Mouse (Mus musculus) liver, embryonic 14.5 days (tissue): Measurements from ENCODE around the gene Eif4e2. TPM values are rescaled to one million over a fixed set of nuclear protein-coding genes. Genes with fewer than 3 reads are reported as not detected.

Experiments
- ATAC-seq: fragments of 200-750 bp; cut with Nextera tagmentation; 2 replicates; pipeline ENCODE4 v1.8.0; 2017; ENCODE audit warnings: moderate number of reproducible peaks, mild to moderate bottlenecking, moderate library complexity; ENCODE audit not compliant: insufficient read depth
- DNase-seq, 3 experiments: peaks; one replicate each; pipeline ENCODE4 v3.0.0-alpha.2; 2012 to 2013; ENCODE audit warnings: low read depth in 3 of 3, low spot score in 3 of 3
- H3K27ac ChIP-seq: fragments of 300-500 bp; sonication (generic); 2 replicates; pipeline ENCODE4 v1.5.1; 2014; ENCODE audit warnings: moderate library complexity, mild to moderate bottlenecking, control low read depth, inconsistent platforms
- H3K27me3 ChIP-seq: fragments of 300-500 bp; sonication (generic); 2 replicates; pipeline ENCODE4 v1.6.1; 2014; ENCODE audit warnings: mild to moderate bottlenecking, low read length, moderate library complexity; ENCODE audit not compliant: control insufficient read depth, insufficient read depth
- H3K36me3 ChIP-seq: fragments of 300-500 bp; sonication (generic); replicated peaks from 2 replicates; pipeline ENCODE4 v1.6.1; 2014; ENCODE audit warnings: low read depth; ENCODE audit not compliant: control insufficient read depth, insufficient read depth
- H3K4me1 ChIP-seq, 2 experiments: fragments of 200-500 bp in 1 of 2; fragments of 300-500 bp in 1 of 2; sonication (generic) in 1 of 2; replicated peaks; 2 replicates each; pipeline ENCODE4 v1.6.1; 2012 to 2014; ENCODE audit warnings: antibody characterized with exemption in 1 of 2, inconsistent platforms in 1 of 2, low read length in 1 of 2; ENCODE audit not compliant: control insufficient read depth in 2 of 2, insufficient read depth in 2 of 2
- H3K4me2 ChIP-seq: fragments of 300-500 bp; sonication (generic); 2 replicates; pipeline ENCODE4 v1.6.1; 2014; ENCODE audit warnings: low read depth, mild to moderate bottlenecking, control low read depth, moderate library complexity
- H3K4me3 ChIP-seq, 2 experiments: fragments of 200-500 bp in 1 of 2; fragments of 300-500 bp in 1 of 2; sonication (generic) in 1 of 2; 2 replicates each; pipeline ENCODE4 v1.5.1; 2012 to 2014; ENCODE audit warnings: low read depth in 2 of 2, low read length in 2 of 2, mild to moderate bottlenecking in 2 of 2, control low read depth in 1 of 2, inconsistent platforms in 1 of 2, moderate library complexity in 1 of 2; ENCODE audit not compliant: insufficient read depth in 1 of 2
- H3K9ac ChIP-seq: fragments of 300-500 bp; sonication (generic); replicated peaks from 2 replicates; pipeline ENCODE4 v1.6.1; 2014; ENCODE audit warnings: mild to moderate bottlenecking, control low read depth, moderate library complexity
- H3K9me3 ChIP-seq: fragments of 300-500 bp; sonication (generic); 2 replicates; pipeline ENCODE4 v1.6.1; 2016; ENCODE audit warnings: low read length, mixed read lengths; ENCODE audit not compliant: control insufficient read depth
- CTCF ChIP-seq: IDR thresholded peaks from 2 replicates; pipeline ENCODE4 v1.5.1; 2016; ENCODE audit warnings: antibody characterized with exemption, low read depth, control low read depth
- EP300 ChIP-seq: IDR thresholded peaks from 2 replicates; pipeline ENCODE4 v1.6.1; 2016; ENCODE audit warnings: antibody characterized with exemption, low read depth
- WGBS: fragments of 180-500 bp; shearing (Covaris S2); extraction: QIAGEN DNeasy Blood & Tissue Kit; methylation state at CpG from one replicate; pipeline ENCODE4 v1.1.7; 2014; ENCODE audit not compliant: insufficient replicate concordance; 5-methylcytosine and 5-hydroxymethylcytosine counted together
- polyA plus RNA-seq, 2 experiments: library from polyadenylated mRNA; depleted of rRNA in 1 of 2; stranded (reverse) in 1 of 2; unstranded in 1 of 2; fragments of >200 nt; fragmentation: Nextera tagmentation in 1 of 2; extraction: Ambion mirVana in 1 of 2; gene quantifications; 2 replicates each; pipeline versions ENCODE4 v1.2.1 to v1.2.3; 2012 to 2014

Eif4e2 gene
- polyA plus RNA-seq, 2 experiments, result 34.8 to 54.9 TPM

- Histone ChIP-seq H3K4me1 (peaks cover 0 to 9% of the 10 kb centered on the region in 2 experiments; a peak in 3 of 4 replicates), H3K9me3 (no peaks in the 10 kb centered on the region), H3K4me3 (no peak overlapping the region), H3K9ac (no peak overlapping the region), H3K36me3 (no peaks in the 10 kb centered on the region), H3K27me3 (no peaks in the 10 kb centered on the region), H3K27ac (no peak overlapping the region), H3K4me2 (peak overlapping the region; percentile 32)
- peak; percentile 16 to 37 (median 20) for DNase-seq
- no peak for TF ChIP-seq EP300
- TF ChIP-seq CTCF, result peak; percentile 96
- 21% methylated on average over 22 of the region's 22 CpGs for WGBS
- peak; percentile 68; the same call in 1 of the 2 replicates for ATAC-seq
Observed at GRCm38 (mm10) chr1:87245929-87246815, 32.5 kb downstream of the Eif4e2 start.

- DNase-seq (peak; percentile 14 to 27 (median 20)), ATAC-seq (peak; percentile 91)
- H3K36me3 ChIP-seq, result no peaks in the 10 kb centered on the region
Observed at GRCm38 (mm10) chr1:87252040-87252609, 38.4 kb downstream of the Eif4e2 start.

GRCm38 (mm10) chr1:87255173-87255572 lies 41.5 kb downstream of the Eif4e2 start:
- Histone ChIP-seq H3K4me2 (no peak overlapping the region), H3K27ac (no peak overlapping the region), H3K4me3 (no peak overlapping the region), H3K9me3 (no peaks in the 10 kb centered on the region), H3K4me1 (peaks cover 0 to 4% of the 10 kb centered on the region in 2 experiments; a peak in 2 of 4 replicates), H3K27me3 (peaks cover 11% of the 10 kb centered on the region), H3K9ac (no peak overlapping the region), H3K36me3 (no peaks in the 10 kb centered on the region)
- 36% methylated on average over 4 of the region's 4 CpGs for WGBS
- no peak for DNase-seq
- no peak for ATAC-seq
- TF ChIP-seq EP300, result no peak

More at GRCm38 (mm10) chr1:87252040-87252609, 38.4 kb downstream of the Eif4e2 start:
- 18% methylated on average over 5 of the region's 5 CpGs for WGBS
- no peak overlapping the region for H3K4me3 ChIP-seq
- H3K27ac ChIP-seq, result no peak overlapping the region
- H3K9ac ChIP-seq, result no peak overlapping the region
- no peak overlapping the region for H3K4me2 ChIP-seq
- no peaks in the 10 kb centered on the region for H3K9me3 ChIP-seq
- peaks cover 0 to 4% of the 10 kb centered on the region in 2 experiments; a peak in 2 of 4 replicates for H3K4me1 ChIP-seq
- TF ChIP-seq CTCF (no peak), EP300 (peak; percentile 74)
- no peaks in the 10 kb centered on the region; the same call in 1 of the 2 replicates for H3K27me3 ChIP-seq

GRCm38 (mm10) chr1:87257691-87258090 lies 44.0 kb downstream of the Eif4e2 start:
- Histone ChIP-seq H3K27ac (no peak overlapping the region), H3K36me3 (no peaks in the 10 kb centered on the region), H3K4me3 (no peak overlapping the region), H3K9me3 (no peaks in the 10 kb centered on the region), H3K4me1 (peaks cover 0 to under 1% of the 10 kb centered on the region in 2 experiments; a peak in 1 of 4 replicates), H3K4me2 (no peak overlapping the region), H3K9ac (no peak overlapping the region), H3K27me3 (peaks cover 24% of the 10 kb centered on the region)
- DNase-seq, result no peak
- 25% methylated on average over 11 of the region's 11 CpGs for whole genome bisulfite sequencing
- TF ChIP-seq EP300 (no peak), CTCF (no peak)
- no peak for ATAC-seq

- H3K4me3 ChIP-seq, result no peak overlapping the region
- H3K9ac ChIP-seq, result no peak overlapping the region
- 12% methylated on average over 14 of the region's 14 CpGs for WGBS
- DNase-seq (no peak), ATAC-seq (no peak)
- no peaks in the 10 kb centered on the region for H3K4me1 ChIP-seq
- peaks cover 32% of the 10 kb centered on the region for H3K27me3 ChIP-seq
- no peaks in the 10 kb centered on the region for H3K36me3 ChIP-seq
- H3K4me2 ChIP-seq, result no peak overlapping the region
- no peaks in the 10 kb centered on the region for H3K9me3 ChIP-seq
- H3K27ac ChIP-seq, result no peak overlapping the region
- TF ChIP-seq CTCF (no peak), EP300 (no peak)
Observed at GRCm38 (mm10) chr1:87258484-87258883, 44.8 kb downstream of the Eif4e2 start.
